Mouse (Mus musculus): ENCODE measurements around the gene Ly6g5c.

DNA sequence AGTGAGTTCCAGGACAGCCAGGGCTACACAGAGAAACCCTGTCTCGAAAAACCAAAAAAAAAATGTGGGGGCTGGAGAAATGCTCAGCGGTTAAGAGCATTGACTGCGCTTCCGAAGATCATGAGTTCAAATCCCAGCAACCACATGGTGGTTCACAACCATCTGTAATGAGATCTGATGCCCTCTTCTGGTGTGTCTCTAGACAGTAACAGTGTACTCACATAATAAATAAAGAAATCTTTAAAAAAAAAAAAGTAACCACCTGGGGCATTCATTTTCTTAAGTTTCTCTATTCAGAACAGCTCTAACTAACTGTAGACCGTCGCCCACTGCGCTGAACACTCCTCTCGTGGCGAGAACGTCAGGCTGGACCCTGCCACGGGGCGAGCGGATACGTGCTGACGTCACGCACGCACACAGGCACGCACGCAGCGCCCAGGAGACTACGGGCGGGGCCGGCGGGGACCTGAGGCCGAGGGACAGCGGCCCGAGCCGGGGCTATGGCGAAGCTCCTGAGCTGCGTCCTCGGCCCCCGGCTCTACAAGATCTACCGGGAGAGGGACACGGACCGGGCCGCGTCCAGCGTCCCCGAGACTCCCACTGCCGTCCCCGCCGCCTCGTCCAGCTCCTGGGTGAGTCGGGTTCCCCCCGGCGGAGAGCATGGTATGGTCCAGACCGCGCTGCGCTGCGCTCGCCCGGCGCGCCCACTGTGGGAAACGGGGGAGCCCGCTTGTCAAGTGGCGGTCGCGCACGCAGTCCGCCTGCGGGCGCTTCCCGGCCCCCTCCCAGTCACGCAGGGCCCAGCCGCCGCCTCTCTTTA, 19.0 kb upstream of the Ly6g5c start, which contains the start of gene Abhd16a:
- TF ChIP-seq TAL1 (IDR thresholded peaks at IDR 0.05; ENCODE audit: low read length) (no peak), GATA1 (IDR thresholded peaks at IDR 0.05; ENCODE audit: low read length) (no peak)
